Mouse (Mus musculus) Patski (cell line): ENCODE data around the gene Txnrd2. TPM values are rescaled to one million over a fixed set of nuclear protein-coding genes. Genes with fewer than 3 reads are reported as not detected.

Source experiments
- ATAC-seq: fragments of 100-300 bp; one replicate; pipeline ENCODE4 v1.8.0; 2021
- CTCF ChIA-PET: fragments of 350-600 bp; sonication (Branson Sonifier 250); formaldehyde crosslinking; loops from one replicate; lab custom pipeline; 2022; ENCODE audit warnings: inconsistent platforms; lab: Charles Lee
- POLR2A ChIA-PET: fragments of 350-600 bp; sonication (Branson Sonifier 250); formaldehyde crosslinking; loops from one replicate; lab custom pipeline; 2022; ENCODE audit warnings: antibody characterized with exemption, inconsistent platforms; lab: Charles Lee
- DNase-seq: peaks from one replicate; pipeline ENCODE4 v3.0.0-alpha.2; 2011; ENCODE audit warnings: low read depth, low spot score
- H3K27me3 ChIP-seq: fragments of 371-371 bp; one replicate; pipeline ENCODE4 v1.5.1; 2021
- CTCF ChIP-seq: fragments of 100-300 bp; IDR thresholded peaks from one replicate; pipeline ENCODE4 v1.5.1; 2021
- in situ Hi-C: fragments of 300-500 bp; cut with MboI; formaldehyde crosslinking; loops from 3 replicates; pipeline ENCODE4 v1.11.1; 2018; ENCODE audit warnings: low pct_unique_long_range_greater_than_20kb, mixed read lengths
- polyA plus RNA-seq: library from polyadenylated mRNA; unstranded; gene quantifications from one replicate; pipeline ENCODE4 v1.2.3, GENCODE M21; 2021

Gene Txnrd2
- polyA plus RNA-seq, 1 experiment from 2014 or later = 25.2 TPM

- DNase-seq (peak; percentile 67), ATAC-seq (peak; percentile 66)
- H3K27me3 ChIP-seq = no peaks in the 10 kb centered on the region
- ChIA-PET CTCF (interaction anchor here (0.6 to 4.5 kb wide), 35 partner anchors 8 to 195 kb away, joined by 3 to 47 read pairs (median 4); partner anchors contain the start of genes Arvcf, Gnb1l, Rtl10 and Tango2), POLR2A (interaction anchor here (1.1 to 1.3 kb wide), 2 partner anchors 16 to 172 kb away, joined by 3 to 6 read pairs; no protein-coding TSS in a partner anchor)
- no peak for TF ChIP-seq CTCF
- in situ Hi-C loops = loop anchor here (5.0 kb wide), 3 partner anchors 74 to 234 kb away; no protein-coding TSS in a partner anchor
Measured at GRCm38 (mm10) chr16:18443385-18443841, 17.2 kb downstream of the Txnrd2 start.

GRCm38 (mm10) chr16:18447243-18447642 lies 21.1 kb downstream of the Txnrd2 start:
- no peaks in the 10 kb centered on the region for H3K27me3 ChIP-seq
- TF ChIP-seq CTCF = no peak
- DNase-seq (no peak), ATAC-seq (no peak)
- ChIA-PET POLR2A (interaction anchor here (1.5 kb wide), 1 partner anchor 23 kb away, joined by 3 read pairs; no protein-coding TSS in a partner anchor), CTCF (interaction anchor here (0.9 to 1.4 kb wide), 3 partner anchors 69 to 171 kb away, joined by 3 to 5 read pairs (median 3); no protein-coding TSS in a partner anchor)
- in situ Hi-C loops = no loop called here

GRCm38 (mm10) chr16:18448104-18448503 lies 21.9 kb downstream of the Txnrd2 start:
- no peak for TF ChIP-seq CTCF
- in situ Hi-C loops = no loop called here
- no peaks in the 10 kb centered on the region for H3K27me3 ChIP-seq
- DNase-seq = no peak
- POLR2A ChIA-PET = interaction anchor here (0.7 to 1.5 kb wide), 2 partner anchors 24 to 102 kb away, joined by 3 read pairs; no protein-coding TSS in a partner anchor
- CTCF ChIA-PET = interaction anchor here (0.7 to 1.6 kb wide), 7 partner anchors 9 to 230 kb away, joined by 3 to 8 read pairs (median 4); no protein-coding TSS in a partner anchor
- no peak for ATAC-seq

- no peak for ATAC-seq
- no peaks in the 10 kb centered on the region for H3K27me3 ChIP-seq
- POLR2A ChIA-PET = no interaction called here
- no peak for TF ChIP-seq CTCF
- CTCF ChIA-PET = interaction anchor here (1.3 to 1.7 kb wide), 3 partner anchors 22 to 229 kb away, joined by 4 to 8 read pairs (median 5); no protein-coding TSS in a partner anchor
- in situ Hi-C loops = no loop called here
- no peak for DNase-seq
Measured at GRCm38 (mm10) chr16:18449005-18449404, 22.8 kb downstream of the Txnrd2 start.

GRCm38 (mm10) chr16:18451486-18452181 lies 25.4 kb downstream of the Txnrd2 start:
- ChIA-PET CTCF (interaction anchor here (0.9 to 2.4 kb wide), 6 partner anchors 8 to 166 kb away, joined by 3 to 7 read pairs (median 5); no protein-coding TSS in a partner anchor), POLR2A (interaction anchor here (1.7 kb wide), 1 partner anchor 52 kb away, joined by 3 read pairs; no protein-coding TSS in a partner anchor)
- DNase-seq (peak; percentile 88), ATAC-seq (peak; percentile 87)
- TF ChIP-seq CTCF = no peak
- in situ Hi-C loops = loop anchor here (5.0 kb wide), 1 partner anchor 46 kb away; the partner anchor contains the start of genes Gnb1l and Rtl10
- H3K27me3 ChIP-seq = no peaks in the 10 kb centered on the region

GRCm38 (mm10) chr16:18452361-18452862 lies 26.2 kb downstream of the Txnrd2 start:
- DNase-seq = no peak
- no peak for TF ChIP-seq CTCF
- ChIA-PET POLR2A (no interaction called here), CTCF (interaction anchor here (1.2 to 2.4 kb wide), 3 partner anchors 9 to 113 kb away, joined by 3 to 7 read pairs (median 6); no protein-coding TSS in a partner anchor)
- no peaks in the 10 kb centered on the region for H3K27me3 ChIP-seq
- ATAC-seq = no peak
- in situ Hi-C loops = loop anchor here (5.0 kb wide), 1 partner anchor 45 kb away; the partner anchor contains the start of genes Gnb1l and Rtl10

- in situ Hi-C loops = loop anchor here (5.0 kb wide), 1 partner anchor 43 kb away; the partner anchor contains the start of genes Gnb1l and Rtl10
- CTCF ChIA-PET = interaction anchor here (1.2 kb wide), 1 partner anchor 10 kb away, joined by 3 read pairs; no protein-coding TSS in a partner anchor
- ATAC-seq = no peak
Measured at GRCm38 (mm10) chr16:18453846-18454245, 27.7 kb downstream of the Txnrd2 start.

GRCm38 (mm10) chr16:18455407-18455806 lies 29.2 kb downstream of the Txnrd2 start:
- in situ Hi-C loops = no loop called here
- ChIA-PET CTCF (interaction anchor here (0.9 kb wide), 1 partner anchor 12 kb away, joined by 5 read pairs; no protein-coding TSS in a partner anchor), POLR2A (interaction anchor here (1.3 kb wide), 1 partner anchor 19 kb away, joined by 5 read pairs; no protein-coding TSS in a partner anchor)
- no peak for ATAC-seq
- TF ChIP-seq CTCF = no peak
- DNase-seq = no peak
- no peaks in the 10 kb centered on the region for H3K27me3 ChIP-seq

More at GRCm38 (mm10) chr16:18453846-18454245, 27.7 kb downstream of the Txnrd2 start:
- TF ChIP-seq CTCF = no peak
- POLR2A ChIA-PET = no interaction called here
- no peak for DNase-seq
- H3K27me3 ChIP-seq = no peaks in the 10 kb centered on the region

GRCm38 (mm10) chr16:18458661-18459060 lies 32.5 kb downstream of the Txnrd2 start:
- CTCF ChIA-PET = interaction anchor here (1.4 kb wide), 1 partner anchor 15 kb away, joined by 3 read pairs; no protein-coding TSS in a partner anchor
- no peaks in the 10 kb centered on the region for H3K27me3 ChIP-seq
- TF ChIP-seq CTCF = no peak
- ATAC-seq = no peak
- no peak for DNase-seq
- POLR2A ChIA-PET = interaction anchor here (2.5 kb wide), 1 partner anchor 13 kb away, joined by 14 read pairs; no protein-coding TSS in a partner anchor
- in situ Hi-C loops = no loop called here
